Mouse (Mus musculus) thymus, postnatal 14 days (tissue): ENCODE measurements around the gene Gadd45g.

Experiments used
- DNase-seq: peaks from one replicate; pipeline ENCODE4 v3.0.0; 2021

Gene Gadd45g

DNA sequence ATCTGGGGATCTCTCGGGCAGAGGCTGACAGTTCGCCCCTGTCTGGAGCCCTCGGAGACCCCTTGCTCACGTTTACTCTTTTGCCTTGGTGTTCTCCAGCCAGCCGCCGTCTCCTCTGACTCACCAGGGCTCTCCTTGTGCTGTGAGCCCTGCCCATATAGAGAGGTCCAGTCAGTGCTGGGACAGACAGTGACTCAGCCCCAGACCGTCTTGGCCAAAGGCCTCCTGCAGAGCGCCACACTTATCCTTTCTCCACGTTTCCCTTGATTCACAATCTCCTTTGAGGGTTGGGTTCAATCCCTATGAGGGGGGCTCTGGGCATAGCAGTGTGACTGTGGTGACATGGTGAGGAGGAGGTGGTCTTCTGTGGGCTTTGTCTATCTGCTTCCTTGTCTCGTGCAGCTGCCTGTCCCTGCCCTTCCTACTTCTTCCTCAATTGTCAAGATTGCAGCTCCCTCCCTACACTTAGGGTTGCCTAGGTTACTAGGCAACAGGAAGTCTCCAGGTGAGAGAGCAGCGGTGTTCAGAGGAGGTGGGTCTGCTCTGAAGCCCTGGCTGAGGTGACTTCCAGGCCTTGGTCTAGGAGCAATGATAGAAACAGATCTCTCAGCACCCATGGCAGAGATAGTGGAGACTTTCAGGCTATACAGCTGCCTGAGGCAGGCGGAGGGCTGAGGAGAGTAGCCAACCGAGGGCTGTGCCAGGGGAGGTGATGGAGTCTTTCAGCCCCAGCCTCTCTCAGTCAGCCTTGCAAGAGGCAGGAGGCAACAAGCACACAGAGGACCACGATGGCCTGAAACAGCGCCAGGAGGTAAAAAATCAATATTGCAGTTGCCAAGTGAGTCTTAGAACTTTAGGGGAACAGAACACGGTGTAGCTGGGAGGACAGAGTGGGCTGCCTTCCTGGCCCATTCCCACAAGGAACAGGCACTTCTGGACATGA lies 7.1 kb downstream of the Gadd45g start:
- DNase-seq, result no peak

DNA sequence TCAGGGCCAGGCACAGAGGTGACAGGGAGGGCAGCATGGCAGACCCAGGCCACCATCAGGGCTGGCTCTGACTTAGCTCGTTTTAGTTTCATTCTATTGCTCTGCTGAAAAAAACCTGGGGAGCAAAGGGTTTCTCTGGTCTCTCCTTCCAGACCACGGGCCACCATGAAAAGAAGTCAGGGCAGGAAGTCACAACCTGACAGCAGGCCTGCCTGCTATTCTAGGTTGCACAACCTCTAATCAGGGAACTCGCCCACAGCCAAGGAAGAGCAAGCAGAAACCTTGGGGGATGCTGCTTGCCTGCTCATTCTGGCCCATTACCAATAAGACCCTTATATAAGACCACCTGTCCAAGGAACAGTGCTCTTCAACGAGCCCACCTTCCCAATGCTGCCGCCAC lies 9.1 kb downstream of the Gadd45g start:
- DNase-seq, result no peak

DNA sequence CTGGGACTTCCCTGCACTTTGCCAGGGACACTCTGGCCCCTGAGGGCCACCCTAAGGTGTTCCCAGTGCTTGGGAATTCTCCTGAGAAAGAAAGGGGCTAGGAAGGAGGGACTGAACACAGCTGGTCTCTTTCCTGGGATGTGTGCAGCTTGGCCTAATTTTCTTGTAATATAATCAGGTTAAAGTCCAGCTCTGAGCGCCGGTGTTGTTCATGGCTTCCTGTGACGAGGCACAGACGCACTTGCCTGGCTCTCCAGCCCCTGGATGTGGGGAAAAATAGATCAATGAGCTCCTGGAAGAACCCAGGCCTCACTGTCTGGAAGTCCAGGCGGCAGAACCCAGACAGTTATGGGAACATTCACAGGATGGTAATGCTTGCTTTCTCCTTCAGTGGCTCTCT lies 10.7 kb downstream of the Gadd45g start:
- no peak for DNase-seq

DNA sequence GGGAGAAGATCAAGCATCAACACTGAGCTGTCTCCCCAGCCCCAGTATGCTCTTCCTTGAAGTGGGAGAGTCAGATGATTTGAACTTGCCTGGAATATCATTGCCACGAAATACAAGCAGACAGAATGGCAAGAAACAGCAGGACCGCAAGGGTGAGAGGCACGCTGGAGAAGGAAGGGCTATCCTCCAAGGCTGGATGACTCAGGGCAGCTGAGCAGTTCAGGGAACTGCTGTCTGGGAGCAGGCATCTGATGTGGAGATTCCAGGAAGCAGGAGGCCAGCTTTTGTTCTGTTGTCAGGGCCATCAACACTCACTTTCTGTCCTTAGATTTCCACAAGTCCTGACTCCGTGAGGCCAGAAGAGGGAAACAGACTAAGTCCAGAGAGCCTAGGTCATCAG lies 12.0 kb downstream of the Gadd45g start:
- DNase-seq, result no peak

GRCm38 (mm10) chr13:51859174-51859573 lies 12.7 kb downstream of the Gadd45g start:
- no peak for DNase-seq

GRCm38 (mm10) chr13:51859798-51860197 lies 13.3 kb downstream of the Gadd45g start:
- no peak for DNase-seq

DNA sequence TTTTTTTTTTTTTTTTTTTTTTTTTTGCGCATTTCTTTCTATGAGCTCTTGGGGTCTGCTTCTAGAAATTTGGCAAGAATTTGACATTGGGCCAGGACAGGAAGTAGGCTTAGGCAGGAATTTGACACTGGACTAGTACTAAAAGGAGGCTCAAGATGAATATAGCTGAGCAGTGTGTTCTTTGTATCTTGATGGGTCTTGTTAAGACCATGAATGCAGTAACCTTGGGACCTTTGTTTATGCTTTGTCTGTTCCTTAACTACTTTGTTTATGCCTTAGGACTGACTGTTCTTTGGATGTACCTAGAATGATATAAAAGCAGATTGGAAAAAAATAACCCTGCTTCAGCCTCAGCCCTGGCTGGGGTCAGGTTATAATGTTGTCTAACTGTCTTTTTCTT lies 16.3 kb downstream of the Gadd45g start:
- DNase-seq, result no peak

DNA sequence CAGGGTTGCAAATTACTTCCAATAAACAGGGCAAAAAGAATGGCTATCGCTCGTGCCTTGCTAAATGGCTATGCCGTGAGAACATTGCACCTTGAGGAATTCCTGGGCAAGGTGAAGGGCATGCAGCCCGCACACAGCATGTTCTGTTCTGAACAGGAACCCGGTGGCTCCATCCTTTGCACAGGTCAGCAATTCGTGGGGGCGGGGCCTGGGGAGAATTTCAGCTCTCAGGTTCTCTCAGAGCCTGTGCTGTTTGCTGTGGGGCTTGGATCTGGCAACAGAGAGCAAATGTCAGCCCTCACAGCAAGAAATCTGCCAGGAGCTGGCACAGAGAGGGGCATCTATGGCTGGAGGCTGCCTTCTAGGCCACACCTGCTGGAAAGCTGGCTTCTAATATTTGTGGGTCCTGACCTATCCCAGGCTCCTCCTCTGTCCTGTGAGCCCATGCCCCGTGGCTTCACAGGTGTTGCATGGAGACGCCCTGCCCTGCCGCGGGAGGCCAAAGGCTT lies 19.7 kb downstream of the Gadd45g start:
- DNase-seq, result no peak

DNA sequence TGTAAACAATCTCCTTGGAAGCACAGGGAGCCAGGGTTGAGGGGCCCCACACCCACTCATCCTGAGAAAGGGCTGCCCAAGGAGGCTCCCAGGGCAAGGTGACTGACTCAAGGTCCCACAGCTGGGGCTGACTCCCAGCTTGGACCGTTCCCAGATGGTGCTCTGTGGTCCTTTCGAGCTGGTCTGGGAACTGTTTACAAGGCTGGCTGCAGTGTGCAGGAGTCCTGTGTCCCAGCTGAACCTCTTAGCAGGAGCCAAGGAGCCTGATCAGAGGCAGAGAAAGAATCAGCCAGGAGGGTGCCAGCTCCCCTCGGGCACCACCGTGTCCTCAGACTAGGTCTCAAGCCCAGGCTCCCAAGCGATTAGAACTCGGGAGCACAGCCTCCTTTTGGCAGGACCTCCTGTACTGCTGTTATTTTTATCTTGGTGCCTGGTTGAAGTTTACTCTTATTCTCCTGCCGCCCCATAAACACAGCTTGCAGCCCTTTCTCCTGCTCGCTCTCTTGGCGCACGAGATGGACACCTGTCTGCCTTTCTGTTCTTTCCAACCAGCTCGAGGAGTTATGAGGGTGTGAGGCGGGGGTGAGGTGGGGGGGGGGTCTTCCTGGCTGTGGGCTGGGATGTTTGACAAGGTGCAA lies 22.1 kb downstream of the Gadd45g start:
- DNase-seq, result no peak

- no peak for DNase-seq
These were observed 22.6 kb downstream of the Gadd45g start for GRCm38 (mm10) chr13:51869129-51869491.

DNA sequence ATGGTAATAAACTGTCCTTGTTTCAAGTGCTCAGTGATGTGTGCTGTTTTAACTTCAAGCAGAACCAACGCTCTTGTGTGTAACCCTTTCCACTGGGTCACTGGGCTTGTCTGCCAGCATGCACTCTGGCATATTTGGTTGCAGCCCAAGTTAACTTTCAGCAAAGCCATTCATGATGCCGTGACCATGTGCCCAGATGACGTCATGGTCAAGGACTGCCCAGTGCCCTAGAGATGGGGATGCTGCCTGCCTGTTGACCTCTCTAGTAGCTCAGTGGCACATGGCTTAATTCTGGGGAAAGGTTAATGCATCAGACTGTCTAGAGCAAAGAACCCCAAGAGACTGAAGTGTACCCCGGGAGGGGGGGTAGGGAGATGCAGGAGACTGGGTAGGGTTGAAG lies 24.7 kb downstream of the Gadd45g start:
- no peak for DNase-seq

GRCm38 (mm10) chr13:51872252-51872962 lies 25.9 kb downstream of the Gadd45g start:
- DNase-seq, result no peak

DNA sequence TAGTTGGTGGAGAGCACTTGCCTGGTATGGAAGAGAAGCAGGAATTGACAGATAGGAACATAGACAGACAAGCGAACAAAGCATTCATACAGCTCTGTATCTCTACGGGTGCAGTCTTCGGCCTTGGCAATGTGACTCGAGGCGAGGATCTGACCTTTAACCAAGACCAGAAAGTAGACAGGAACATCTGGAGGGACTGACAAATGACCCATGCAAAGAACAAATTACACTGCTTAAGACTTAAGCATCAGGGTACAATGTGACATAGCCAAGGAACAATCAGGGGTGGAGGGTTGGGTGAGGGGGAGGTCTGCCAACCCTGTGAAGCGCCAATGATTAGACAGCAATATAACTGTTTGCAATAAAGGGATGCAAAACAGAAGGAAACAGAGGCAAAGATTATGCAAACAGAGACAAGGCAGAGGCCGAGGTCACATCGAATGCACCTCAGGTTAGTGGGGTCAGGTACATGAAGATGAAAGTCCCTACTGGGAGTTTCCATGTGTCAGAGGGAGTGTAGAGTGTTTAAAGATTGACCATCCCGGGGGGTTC lies 26.6 kb downstream of the Gadd45g start:
- DNase-seq, result no peak

- DNase-seq, result no peak
These were observed 27.3 kb downstream of the Gadd45g start for GRCm38 (mm10) chr13:51873786-51874185.

- no peak for DNase-seq
These were observed 29.7 kb downstream of the Gadd45g start for GRCm38 (mm10) chr13:51876131-51876530.

- DNase-seq, result no peak
These were observed 32.3 kb downstream of the Gadd45g start for GRCm38 (mm10) chr13:51878806-51879205.

DNA sequence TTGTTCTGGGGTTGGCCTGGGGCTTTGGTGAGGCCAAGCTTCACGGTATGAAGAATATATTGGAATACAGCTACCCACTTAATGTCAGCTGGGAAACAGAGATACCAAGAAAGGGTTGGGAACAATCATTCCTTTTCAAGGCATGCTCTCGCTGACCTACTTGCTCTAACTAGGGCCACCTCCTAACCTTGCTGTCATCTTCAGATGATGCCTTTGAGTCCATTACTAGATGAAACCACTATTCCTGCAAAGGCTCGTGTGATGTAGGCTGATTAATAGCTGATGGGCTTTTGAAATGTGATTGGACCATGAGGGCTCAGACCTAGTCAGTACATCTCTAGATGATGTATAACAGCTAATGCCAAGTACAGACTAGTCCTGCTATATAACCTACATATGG lies 33.1 kb downstream of the Gadd45g start:
- DNase-seq, result no peak

DNA sequence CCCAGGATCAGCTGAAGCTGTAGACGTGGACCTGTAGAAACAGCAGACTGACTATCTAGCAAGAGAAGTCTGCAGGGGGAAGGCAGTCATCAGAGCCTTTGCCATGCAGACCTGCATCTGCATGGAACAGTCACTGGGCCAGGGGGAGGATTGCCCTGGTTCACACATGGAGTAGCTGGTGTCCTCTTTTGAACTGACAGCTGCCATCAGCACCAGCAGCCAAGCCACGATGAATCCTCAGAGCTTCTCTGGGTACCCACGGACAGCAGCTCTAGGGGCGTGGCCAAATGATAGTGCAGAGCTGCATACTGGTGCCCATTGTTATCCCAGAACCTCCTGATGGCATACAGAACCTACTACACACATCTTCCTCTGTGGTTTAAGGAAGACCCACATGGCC lies 33.5 kb downstream of the Gadd45g start:
- DNase-seq, result no peak

DNA sequence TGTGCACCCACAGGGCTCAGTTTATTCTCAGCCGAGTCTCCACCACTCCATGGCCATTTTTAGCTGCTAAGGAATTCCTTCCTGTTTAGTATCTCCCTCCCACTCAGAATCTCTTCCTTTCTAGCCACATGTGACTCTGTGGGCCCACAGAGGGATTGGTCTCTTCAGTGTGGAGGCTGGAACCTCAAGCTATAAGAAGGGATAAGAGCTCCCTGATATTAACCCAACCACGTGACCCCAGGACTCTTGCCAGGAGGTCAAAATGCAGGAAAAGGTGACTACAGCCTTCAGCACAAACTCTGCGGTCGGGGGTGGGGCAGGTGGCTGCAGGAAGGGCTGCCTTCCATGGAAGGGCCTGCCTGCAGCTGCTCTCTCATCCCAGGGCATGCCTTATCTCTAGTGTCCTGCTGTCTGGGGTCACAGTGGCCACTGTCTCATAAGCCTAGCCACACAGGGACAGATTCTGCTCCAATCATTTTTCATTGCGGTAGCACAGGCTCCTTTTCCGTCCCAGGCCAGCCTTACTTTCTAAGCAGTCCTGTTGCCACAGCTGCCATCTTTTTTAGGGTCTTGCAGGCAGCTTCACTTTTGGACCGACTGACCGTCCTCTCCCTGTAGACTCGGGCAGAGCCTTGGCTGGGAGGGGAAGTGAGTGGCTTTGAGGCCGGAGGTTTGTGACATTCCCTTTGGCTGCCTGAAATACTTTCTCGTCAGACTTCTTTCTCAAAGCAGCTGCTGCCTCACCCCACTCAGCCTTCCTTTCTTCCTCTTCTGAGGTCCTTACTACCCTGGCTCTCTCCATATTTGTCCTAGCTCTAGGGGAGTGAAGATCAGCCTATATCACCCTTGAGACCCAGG lies 35.0 kb downstream of the Gadd45g start:
- no peak for DNase-seq

DNA sequence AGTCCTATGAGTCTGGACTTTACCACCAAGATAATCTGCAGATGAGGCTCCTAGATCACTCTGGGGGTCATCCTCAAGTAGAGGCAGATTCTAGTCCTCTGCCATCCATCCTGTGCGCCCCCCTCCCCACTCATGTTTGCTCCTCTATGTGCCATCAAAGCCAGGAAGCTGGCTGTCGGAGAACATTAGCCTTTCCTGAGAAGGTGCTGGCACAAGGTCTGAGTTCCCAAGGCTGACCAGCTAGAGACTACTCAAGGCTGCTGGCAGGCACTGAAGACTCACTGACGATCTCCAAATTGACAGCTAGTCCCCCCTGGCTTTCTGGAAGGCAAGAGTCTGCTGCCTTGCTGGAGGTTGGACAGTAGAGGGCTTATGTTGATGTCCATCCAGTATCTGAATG lies 35.7 kb downstream of the Gadd45g start:
- no peak for DNase-seq

DNA sequence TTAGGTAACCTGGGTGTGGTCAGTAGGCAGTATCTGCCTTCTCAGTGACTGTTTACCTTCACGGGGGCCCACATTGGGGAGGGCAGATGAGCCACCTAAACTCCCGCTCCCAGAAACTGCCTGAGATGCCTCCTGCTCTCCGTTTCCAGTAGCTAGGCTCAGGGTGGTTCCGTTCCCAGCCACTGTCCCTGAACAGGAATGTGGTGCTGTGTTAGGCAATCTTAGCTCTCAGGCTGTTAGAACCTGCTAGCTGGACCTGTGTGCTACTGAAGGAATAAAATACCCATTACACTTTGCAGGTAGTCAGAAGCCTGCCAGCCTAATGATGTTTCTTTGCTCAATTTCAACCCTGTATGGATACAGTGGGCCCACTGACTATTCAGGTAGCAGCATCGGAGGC lies 37.8 kb downstream of the Gadd45g start:
- DNase-seq, result no peak

DNA sequence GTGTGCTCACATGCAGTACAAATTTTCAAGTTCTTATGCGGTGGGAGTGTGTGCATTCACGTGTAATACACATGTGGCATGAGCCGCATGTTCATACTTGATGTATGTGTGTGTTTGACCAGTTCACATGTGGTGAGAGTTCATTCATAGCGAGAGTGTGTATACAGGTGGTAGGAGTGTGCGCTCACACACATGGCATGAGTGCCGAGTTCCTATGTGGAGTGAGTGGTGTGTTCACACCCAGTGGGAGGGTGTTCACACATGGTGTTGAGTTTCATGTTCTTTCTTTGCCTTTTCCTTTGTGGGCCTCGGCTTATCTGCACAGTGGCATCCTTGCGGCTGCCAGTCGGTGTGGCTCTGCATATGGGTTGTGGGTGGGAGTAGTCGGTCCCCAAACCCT lies 39.1 kb downstream of the Gadd45g start:
- DNase-seq, result peak; percentile 36
